Mouse (Mus musculus): ENCODE results near the gene Casp7. TPM values are rescaled to one million over a fixed set of nuclear protein-coding genes. Genes with fewer than 3 reads are reported as not detected.

The Casp7 gene
- polyA plus RNA-seq, 1 experiment: 3.1 TPM

DNA sequence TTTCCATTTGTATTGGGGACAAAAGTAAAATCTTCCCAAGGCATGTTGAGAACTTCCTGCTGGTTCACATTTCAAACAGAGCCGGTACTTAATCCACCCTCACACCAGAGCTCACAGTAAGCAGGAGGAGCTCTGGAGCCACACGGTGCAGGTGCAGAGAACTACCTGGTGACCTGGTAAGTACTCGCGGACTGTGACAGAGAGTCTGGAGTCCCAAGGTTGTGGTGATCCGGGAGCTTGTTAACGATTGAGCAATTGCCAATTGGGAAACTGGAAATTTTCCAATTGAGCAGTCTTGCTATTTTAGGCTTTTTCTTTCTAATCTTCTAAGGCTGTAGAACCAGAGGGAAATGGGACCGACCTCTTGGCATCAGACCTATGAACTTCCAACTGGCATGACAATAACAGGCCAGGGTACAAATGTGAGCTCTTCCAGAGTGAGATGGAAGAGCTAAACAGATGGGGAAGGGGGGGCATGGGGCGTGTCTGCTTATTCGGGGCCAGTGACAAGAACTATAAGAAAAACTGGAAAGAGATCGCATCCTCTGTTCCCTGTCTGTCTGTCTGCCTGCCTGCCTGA is 64.7 kb downstream of the Casp7 start, which contains the start of gene Plekhs1:
Plekhs1 (plus strand) TSS at position 119 of the 580 bp plus-strand sequence.
- no peak within 1 kb of the TSS for H3K4me3 ChIP-seq (replicated peaks; ENCODE audit: insufficient read depth, low read depth, low read length)
- no peak within 1 kb of the TSS for H3K27ac ChIP-seq (ENCODE audit: insufficient read depth, low read length)
- H3K27me3 ChIP-seq (ENCODE audit: control insufficient read depth, insufficient read depth, low read length): no peaks in the 10 kb centered on the region
- peaks cover 10% of the 10 kb centered on the region for H3K4me1 ChIP-seq (ENCODE audit: control insufficient read depth, insufficient read depth, low read length)
- WGBS: 20% methylated on average over 10 of the region's 10 CpGs
- TF ChIP-seq CTCF (IDR thresholded peaks at IDR 0.05; ENCODE audit: borderline replicate concordance, insufficient read depth, low read depth, low read length) (no peak), POLR2A (IDR thresholded peaks at IDR 0.05; ENCODE audit: borderline replicate concordance, insufficient read depth, low read length) (no peak)
- peak in 1 of 2 experiments; percentile 19 for DNase-seq

DNA sequence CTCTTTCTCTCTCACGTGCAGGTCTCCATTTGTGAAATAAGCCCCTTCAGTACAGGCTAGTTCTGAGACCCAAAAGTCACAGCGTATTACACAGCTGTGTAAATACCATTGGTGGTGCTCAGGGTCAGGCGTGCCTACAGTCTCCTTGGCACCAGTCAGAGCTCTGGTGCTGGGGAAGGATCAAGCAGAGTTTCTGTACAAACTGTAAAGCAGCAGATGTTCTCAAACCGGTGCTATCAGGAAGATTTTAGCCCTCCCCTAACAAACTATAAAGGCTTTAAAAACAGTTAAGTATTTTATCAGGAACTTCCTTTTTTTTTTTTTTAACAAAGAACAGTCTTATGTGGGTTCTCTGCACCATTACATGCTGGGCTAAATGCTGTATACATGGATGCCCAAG is 65.9 kb downstream of the Casp7 start:
- H3K4me1 ChIP-seq (ENCODE audit: control insufficient read depth, insufficient read depth, low read length): peaks cover 10% of the 10 kb centered on the region
- H3K27ac ChIP-seq (ENCODE audit: insufficient read depth, low read length): no peak overlapping the region
- no peak for DNase-seq
- no peak overlapping the region for H3K4me3 ChIP-seq (replicated peaks; ENCODE audit: insufficient read depth, low read depth, low read length)
- 80% methylated on average over 4 of the region's 4 CpGs for WGBS
- TF ChIP-seq POLR2A (IDR thresholded peaks at IDR 0.05; ENCODE audit: borderline replicate concordance, insufficient read depth, low read length) (no peak), CTCF (IDR thresholded peaks at IDR 0.05; ENCODE audit: borderline replicate concordance, insufficient read depth, low read depth, low read length) (no peak)
- no peaks in the 10 kb centered on the region for H3K27me3 ChIP-seq (ENCODE audit: control insufficient read depth, insufficient read depth, low read length)

DNA sequence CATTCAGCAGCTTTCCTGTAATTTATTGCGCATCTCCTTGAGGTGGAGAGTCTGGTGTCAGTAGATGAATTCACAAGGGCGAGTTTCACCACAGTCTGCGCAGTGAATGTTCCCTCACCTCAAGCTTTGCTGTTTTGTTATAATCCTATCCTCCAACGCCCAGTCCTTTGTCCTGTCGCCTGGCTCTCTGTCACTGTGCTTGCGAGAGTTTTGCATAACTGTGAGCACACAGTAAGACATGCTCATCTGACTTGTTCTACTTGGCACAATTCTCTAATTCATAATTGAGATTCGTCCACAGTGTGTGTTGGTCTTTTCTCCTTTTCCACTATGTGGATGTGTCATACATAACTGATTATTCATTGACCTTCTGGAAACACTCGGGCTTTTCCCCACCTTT is 69.6 kb downstream of the Casp7 start:
- 69% methylated on average over 8 of the region's 8 CpGs for WGBS
- no peak overlapping the region for H3K27ac ChIP-seq (ENCODE audit: insufficient read depth, low read length)
- H3K27me3 ChIP-seq (ENCODE audit: control insufficient read depth, insufficient read depth, low read length): no peaks in the 10 kb centered on the region
- TF ChIP-seq CTCF (IDR thresholded peaks at IDR 0.05; ENCODE audit: borderline replicate concordance, insufficient read depth, low read depth, low read length) (no peak), POLR2A (IDR thresholded peaks at IDR 0.05; ENCODE audit: borderline replicate concordance, insufficient read depth, low read length) (no peak)
- DNase-seq: no peak
- H3K4me1 ChIP-seq (ENCODE audit: control insufficient read depth, insufficient read depth, low read length): peaks cover 6% of the 10 kb centered on the region
- no peak overlapping the region for H3K4me3 ChIP-seq (replicated peaks; ENCODE audit: insufficient read depth, low read depth, low read length)

DNA sequence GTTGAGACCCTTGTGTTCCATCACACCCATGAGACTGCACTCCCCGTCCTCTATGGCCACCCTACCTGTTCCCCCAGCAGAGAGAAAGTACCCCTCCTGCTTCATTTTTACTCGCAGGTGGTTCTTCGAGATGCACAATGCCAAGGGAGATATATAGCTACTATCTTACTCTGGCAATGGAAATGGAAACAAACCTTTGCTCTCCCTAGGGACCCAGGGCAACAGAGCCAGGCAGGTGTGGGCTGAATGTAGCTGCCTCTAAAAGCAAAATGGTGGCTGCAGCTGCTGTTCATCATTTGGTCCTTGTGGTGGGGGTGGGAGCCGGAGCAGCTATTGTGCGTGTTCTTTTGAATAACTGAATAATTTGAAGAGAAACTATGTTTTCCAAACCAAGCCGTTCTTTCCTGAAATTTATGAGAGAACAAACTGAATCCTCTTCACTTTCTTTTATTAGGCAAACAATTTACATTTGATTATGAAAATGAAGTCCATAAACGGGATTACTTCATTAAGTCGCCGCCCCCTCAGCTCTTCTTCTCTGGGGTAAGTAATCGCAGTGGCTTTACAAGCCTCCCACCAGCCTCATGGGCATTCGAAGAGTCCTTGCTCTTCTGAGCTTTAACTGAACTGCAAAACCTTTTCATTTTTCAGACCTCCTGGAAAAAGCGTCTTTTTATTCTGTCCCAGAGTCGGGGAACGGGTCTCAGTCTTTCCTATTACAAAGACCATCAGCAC is 73.5 kb downstream of the Casp7 start:
- H3K27me3 ChIP-seq (ENCODE audit: control insufficient read depth, insufficient read depth, low read length): no peaks in the 10 kb centered on the region
- 92% methylated on average over 14 of the region's 14 CpGs for WGBS
- H3K4me3 ChIP-seq (replicated peaks; ENCODE audit: insufficient read depth, low read depth, low read length): no peak overlapping the region
- no peak overlapping the region for H3K27ac ChIP-seq (ENCODE audit: insufficient read depth, low read length)
- TF ChIP-seq POLR2A (IDR thresholded peaks at IDR 0.05; ENCODE audit: borderline replicate concordance, insufficient read depth, low read length) (no peak), CTCF (IDR thresholded peaks at IDR 0.05; ENCODE audit: borderline replicate concordance, insufficient read depth, low read depth, low read length) (no peak)
- DNase-seq: no peak
- H3K4me1 ChIP-seq (ENCODE audit: control insufficient read depth, insufficient read depth, low read length): no peaks in the 10 kb centered on the region; the same call in 1 of the 2 replicates

DNA sequence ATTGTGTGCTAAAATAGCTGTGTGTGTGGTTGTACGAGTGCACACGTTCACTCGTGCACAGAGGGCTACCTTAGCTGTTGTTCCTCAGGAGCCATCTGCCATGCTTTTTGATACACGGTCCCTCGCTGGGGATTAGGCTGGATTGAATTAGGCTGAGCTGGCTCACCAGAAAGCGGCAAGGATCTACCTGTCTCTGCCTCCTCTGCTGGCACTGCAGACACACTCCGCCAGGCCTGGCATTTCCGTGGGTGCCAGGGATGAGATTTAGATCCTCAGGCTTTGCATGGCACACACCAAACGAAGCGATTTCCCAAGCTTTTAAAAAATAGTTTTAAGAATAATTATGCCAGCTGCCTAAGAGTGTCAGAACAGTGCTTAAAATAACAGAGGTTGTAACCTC is 75.0 kb downstream of the Casp7 start:
- Histone ChIP-seq H3K4me3 (replicated peaks; ENCODE audit: insufficient read depth, low read depth, low read length) (no peak overlapping the region), H3K27ac (ENCODE audit: insufficient read depth, low read length) (no peak overlapping the region), H3K4me1 (ENCODE audit: control insufficient read depth, insufficient read depth, low read length) (no peaks in the 10 kb centered on the region), H3K27me3 (ENCODE audit: control insufficient read depth, insufficient read depth, low read length) (no peaks in the 10 kb centered on the region)
- peak in 1 of 2 experiments; percentile 20 for DNase-seq
- WGBS: 28% methylated on average over 10 of the region's 10 CpGs
- TF ChIP-seq POLR2A (IDR thresholded peaks at IDR 0.05; ENCODE audit: borderline replicate concordance, insufficient read depth, low read length): no peak
- no peak for TF ChIP-seq CTCF (IDR thresholded peaks at IDR 0.05; ENCODE audit: borderline replicate concordance, insufficient read depth, low read depth, low read length)

DNA sequence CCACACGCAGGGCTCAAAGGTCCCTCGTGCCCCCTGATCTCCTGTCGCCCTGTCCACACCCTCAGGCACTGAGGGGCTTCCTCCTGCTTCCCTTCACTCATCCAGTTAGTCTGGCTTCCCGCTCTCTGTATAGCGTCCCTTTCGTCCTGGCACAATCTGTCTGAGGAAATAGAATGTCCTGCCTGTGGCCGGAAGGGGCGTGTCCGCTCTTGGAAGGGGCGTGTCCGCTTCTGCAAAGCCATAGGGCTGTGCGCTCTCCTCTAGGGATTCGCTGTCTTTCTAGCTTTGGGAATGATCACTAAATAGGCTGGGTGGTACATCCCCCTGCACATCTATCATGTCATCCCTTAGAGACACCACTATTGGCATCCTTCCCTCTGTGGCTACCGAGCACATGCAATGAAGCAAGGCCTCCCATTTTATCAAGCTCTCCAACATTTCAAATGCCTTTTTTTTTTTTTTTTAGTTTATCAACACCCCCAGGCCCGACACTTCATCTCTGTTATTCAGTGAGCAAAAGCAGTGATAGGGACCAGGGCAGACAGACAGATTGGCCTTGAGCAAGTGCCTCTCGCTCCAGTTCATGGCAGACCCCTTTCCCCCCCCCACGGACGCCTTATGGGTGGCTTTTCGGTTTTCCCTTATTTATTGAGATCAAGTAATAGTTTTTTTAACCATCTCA is 78.1 kb downstream of the Casp7 start:
- whole genome bisulfite sequencing: 65% methylated on average over 19 of the region's 19 CpGs
- no peak overlapping the region for H3K27ac ChIP-seq (ENCODE audit: insufficient read depth, low read length)
- TF ChIP-seq POLR2A (IDR thresholded peaks at IDR 0.05; ENCODE audit: borderline replicate concordance, insufficient read depth, low read length) (no peak), CTCF (IDR thresholded peaks at IDR 0.05; ENCODE audit: borderline replicate concordance, insufficient read depth, low read depth, low read length) (no peak)
- no peaks in the 10 kb centered on the region for H3K27me3 ChIP-seq (ENCODE audit: control insufficient read depth, insufficient read depth, low read length)
- no peak for DNase-seq
- peaks cover 3% of the 10 kb centered on the region; the same call in 1 of the 2 replicates for H3K4me1 ChIP-seq (ENCODE audit: control insufficient read depth, insufficient read depth, low read length)
- H3K4me3 ChIP-seq (replicated peaks; ENCODE audit: insufficient read depth, low read depth, low read length): no peak overlapping the region

DNA sequence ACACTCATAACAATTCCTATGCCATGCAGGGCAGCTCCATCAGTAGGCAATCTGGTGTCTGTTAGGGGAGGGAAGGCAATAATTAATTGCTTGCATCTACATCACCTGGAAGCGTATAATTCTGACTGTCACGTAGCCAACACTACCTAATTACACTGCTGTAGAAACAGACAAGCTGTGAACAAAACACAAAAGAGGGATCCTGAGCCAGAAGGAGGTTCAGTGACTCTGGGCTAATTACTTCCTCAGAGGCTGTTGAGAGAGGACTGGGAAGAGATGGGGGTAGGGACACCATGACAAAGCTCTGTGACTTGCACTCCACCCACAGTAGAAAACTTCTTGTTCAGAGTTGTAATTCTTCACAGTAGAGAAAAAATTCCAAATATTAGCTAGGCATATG is 79.6 kb downstream of the Casp7 start:
- DNase-seq: no peak
- Histone ChIP-seq H3K4me3 (replicated peaks; ENCODE audit: insufficient read depth, low read depth, low read length) (no peak overlapping the region), H3K27me3 (ENCODE audit: control insufficient read depth, insufficient read depth, low read length) (no peaks in the 10 kb centered on the region), H3K27ac (ENCODE audit: insufficient read depth, low read length) (no peak overlapping the region), H3K4me1 (ENCODE audit: control insufficient read depth, insufficient read depth, low read length) (peaks cover 3% of the 10 kb centered on the region; the same call in 1 of the 2 replicates)
- 37% methylated on average over 2 of the region's 2 CpGs for WGBS
- TF ChIP-seq POLR2A (IDR thresholded peaks at IDR 0.05; ENCODE audit: borderline replicate concordance, insufficient read depth, low read length): no peak
- no peak for TF ChIP-seq CTCF (IDR thresholded peaks at IDR 0.05; ENCODE audit: borderline replicate concordance, insufficient read depth, low read depth, low read length)

All from cerebellum, adult 2 months (tissue).